Mouse (Mus musculus): Measurements from ENCODE around the gene RPS10-NUDT3. TPM values are rescaled to one million over a fixed set of nuclear protein-coding genes. Genes with fewer than 3 reads are reported as not detected.

The RPS10-NUDT3 gene
- not detected for polyA plus RNA-seq (2017; shearing (Covaris generic))

DNA sequence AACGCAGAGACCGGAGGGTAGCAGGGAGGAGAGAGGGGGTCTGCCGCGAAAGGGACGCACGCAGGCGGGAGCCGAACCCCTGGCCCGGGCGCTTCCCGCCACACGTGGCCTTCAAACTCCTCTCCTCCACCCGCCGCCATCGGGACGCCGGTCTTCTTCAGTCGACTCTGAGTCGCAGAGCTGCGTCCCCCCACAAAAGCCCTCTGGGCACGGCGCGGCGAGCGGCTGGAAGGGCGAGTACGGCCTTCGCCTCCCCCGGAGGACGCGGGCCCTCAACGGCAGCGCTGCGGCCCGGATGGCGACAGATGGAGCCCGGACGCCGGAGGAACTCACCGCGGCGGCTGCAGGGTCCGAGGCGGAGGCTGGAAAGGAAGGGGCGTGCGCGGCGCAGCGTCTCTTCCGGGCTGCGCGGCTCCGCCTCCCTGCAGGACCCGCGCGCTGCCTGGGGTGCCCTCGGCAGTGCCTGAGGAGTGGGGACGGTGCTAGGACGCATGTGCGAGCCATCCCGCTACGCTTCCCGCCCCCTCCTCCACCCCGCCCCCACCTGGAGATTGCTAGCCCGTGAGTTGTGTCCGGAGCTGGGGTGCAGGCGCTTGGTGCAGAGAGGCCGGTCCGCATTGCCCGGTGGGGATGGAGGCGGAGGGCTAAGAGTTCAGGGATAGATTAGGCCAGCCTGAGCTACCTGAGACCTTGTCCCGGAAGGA, at the start of gene RPS10-NUDT3:
TSS of gene RPS10-NUDT3 (minus strand) at position 352 of the 704 bp plus-strand sequence.

DNA sequence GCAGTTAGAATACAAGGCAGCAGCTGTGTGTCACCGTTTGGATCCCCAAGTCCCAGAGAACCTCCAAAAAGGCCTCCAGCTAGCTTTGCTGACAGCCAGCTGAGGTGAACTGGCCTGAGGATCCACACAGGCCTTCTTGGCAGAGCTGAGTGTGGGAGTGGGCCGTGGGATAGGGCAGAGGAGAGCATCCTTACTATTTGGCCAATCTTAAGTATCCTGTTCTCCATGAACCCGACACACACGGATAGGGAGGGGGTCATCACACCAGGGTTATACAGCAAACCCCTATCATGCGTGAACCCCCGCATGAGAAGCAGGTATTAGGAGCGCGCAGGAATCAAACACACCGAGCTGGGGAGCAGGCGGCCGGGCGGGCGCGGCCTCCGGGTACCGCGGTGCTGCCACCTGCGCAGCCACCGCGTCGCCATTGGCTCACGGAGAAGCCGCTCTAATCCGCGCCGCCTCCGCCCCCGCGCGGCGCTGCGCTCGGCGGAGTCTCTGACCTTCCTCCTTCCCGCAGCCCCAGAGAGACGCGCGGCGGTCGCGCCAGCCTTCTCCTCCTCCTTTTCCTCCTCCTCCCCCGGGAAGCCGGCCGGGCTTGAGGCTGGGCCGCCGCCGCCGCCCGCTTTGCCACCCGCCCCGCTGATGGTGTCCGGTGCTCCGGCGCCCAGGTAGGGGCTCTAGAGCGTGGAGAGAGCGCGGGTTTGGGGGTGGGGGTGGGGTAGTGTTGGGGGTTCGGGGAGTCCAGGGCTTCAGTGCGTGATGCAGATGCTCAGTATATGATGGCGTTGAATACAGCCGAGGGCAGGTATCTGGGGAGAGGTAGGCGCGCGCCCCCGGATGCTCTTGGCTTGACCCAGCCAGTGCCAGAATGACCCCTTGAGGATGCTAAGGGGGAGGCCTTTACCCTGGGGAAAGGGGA, 20.3 kb upstream of the RPS10-NUDT3 start, which contains the start of gene Pacsin1:
TSS of gene Pacsin1 (plus strand) at position 421 of the 922 bp plus-strand sequence.

GRCm38 (mm10) chr17:27636132-27637020, 1.4 kb upstream of the RPS10-NUDT3 start, which contains the start of gene Rps10:
TSS of gene Rps10 (minus strand) at chr17:27636669.

DNA sequence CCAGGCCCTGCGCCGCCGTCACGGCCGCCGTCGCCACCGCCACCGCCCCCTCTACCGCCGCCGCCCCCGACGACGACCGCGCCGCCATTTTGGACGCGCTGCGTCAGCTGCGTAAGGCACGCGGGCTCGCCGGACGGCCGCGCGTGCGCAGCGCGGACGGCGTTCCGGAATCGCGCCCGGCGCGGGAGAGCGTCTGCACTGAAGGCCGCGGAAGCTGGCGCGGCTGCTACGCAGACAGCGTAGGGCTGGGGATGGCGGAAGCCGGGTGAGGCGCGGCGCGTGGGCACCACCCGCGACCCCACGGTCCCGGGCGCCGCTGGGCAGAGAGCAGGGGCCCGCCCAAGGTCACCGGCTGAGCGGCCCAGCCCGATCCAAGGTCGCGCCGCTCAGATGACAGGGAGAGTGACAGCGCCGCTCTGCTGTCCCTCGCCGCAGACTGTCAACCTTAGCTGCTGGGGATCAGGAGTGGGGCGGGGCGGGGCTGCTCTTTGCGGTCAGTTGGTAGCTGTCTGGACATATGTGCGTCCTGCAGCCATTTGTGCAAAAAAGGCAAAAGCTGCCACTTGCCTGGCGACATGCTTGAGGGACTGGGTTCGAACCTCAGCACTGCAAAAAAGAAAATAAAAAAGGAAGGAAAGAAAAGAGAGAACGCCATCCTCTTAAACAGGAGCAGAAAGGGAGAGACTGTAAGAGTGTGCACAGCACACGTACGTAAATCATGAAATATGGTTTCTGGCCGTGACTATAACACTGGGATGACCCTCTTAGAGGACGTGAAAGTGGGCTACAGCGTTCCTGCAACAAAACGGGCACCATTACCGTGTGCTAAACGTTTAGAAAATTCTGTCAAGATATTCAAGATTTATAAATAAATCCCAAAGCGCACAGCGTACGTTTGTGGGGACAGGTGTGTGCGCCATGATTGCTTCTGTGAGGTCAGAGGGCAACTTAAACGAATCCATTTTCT, 11.4 kb downstream of the RPS10-NUDT3 start, which contains the start of gene Nudt3:
TSS of gene Nudt3 (minus strand) at position 136 of the 967 bp plus-strand sequence.

GRCm38 (mm10) chr17:27565163-27565941, 69.7 kb downstream of the RPS10-NUDT3 start, which contains the start of gene AI413582:
TSS of gene AI413582 (minus strand) at chr17:27565756.

DNA sequence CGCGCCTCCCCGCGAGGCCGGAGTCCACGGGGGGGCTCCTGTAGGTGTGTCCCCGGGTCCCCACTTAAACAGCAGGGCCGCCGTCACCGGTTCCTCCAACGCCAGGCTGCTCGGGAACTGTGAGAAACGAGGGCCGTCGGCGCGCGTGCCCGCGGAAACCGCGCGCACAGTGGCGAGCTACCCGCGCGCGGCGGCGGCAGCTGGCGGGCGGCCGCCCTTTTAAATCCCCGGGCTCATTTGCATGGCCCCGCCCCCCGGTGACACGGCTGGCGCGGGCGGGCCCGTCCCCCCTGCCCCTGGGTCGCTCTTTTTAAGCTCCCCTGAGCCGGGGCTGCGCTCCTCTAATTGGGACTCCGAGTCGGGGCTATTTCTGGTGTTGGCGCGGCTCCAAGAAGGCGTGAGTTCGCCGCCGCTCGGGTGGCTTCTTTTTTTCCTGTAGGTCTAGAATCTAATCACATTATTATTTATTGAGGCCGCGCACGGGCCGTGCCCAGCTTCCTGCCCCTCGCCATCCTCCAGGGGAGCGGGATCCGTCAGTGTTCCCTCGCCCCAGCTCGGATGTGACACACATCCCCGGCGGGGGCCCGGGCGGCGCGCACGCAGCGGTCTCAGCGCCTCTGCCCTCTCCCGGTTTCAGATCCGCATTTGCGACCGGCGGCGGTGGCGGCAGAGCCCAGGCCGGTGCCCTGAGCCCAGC, 78.6 kb downstream of the RPS10-NUDT3 start, which contains the start of gene Hmga1:
TSS of gene Hmga1 (plus strand) at position 183 of the 697 bp plus-strand sequence.

Other genes with a start within 250 kb of the RPS10-NUDT3 start
- gene Grm4, start 113.8 kb downstream of the RPS10-NUDT3 start, polyA plus RNA-seq (2017; shearing (Covaris generic)), result not detected
- gene Hmga1, start 78.7 kb downstream of the RPS10-NUDT3 start, polyA plus RNA-seq (2017; shearing (Covaris generic)), result 46.6 TPM
- 67.6 TPM for gene AI413582, start 69.5 kb downstream of the RPS10-NUDT3 start, polyA plus RNA-seq (2017; shearing (Covaris generic))
- 78.3 TPM for gene Nudt3, start 11.7 kb downstream of the RPS10-NUDT3 start, polyA plus RNA-seq (2017; shearing (Covaris generic))
- gene Rps10, start 1.4 kb upstream of the RPS10-NUDT3 start, polyA plus RNA-seq (2017; shearing (Covaris generic)), result 1,396 TPM
- gene Pacsin1, start 20.3 kb upstream of the RPS10-NUDT3 start, polyA plus RNA-seq (2017; shearing (Covaris generic)), result 56.2 TPM
- not detected for gene Spdef, start 93.7 kb upstream of the RPS10-NUDT3 start, polyA plus RNA-seq (2017; shearing (Covaris generic))
- gene D17Wsu92e, start 185.4 kb upstream of the RPS10-NUDT3 start, polyA plus RNA-seq (2017; shearing (Covaris generic)), result 34.7 TPM
- 123 TPM for gene Snrpc, start 202.9 kb upstream of the RPS10-NUDT3 start, polyA plus RNA-seq (2017; shearing (Covaris generic))
- gene Uhrf1bp1, start 221.2 kb upstream of the RPS10-NUDT3 start, polyA plus RNA-seq (2017; shearing (Covaris generic)), result 0.88 TPM

Measured in naive thymus-derived CD4-positive, alpha-beta T cell, adult 5 months (primary cell).